Mouse (Mus musculus) left cerebral cortex, adult 2 months (tissue): ENCODE data around the gene Reln. TPM values are rescaled to one million over a fixed set of nuclear protein-coding genes. Genes with fewer than 3 reads are reported as not detected.

Experiments used
- DNase-seq, 2 experiments: peaks; one replicate each; pipeline ENCODE4 v3.0.0; 2021 to 2022; ENCODE audit warnings: low spot score in 2 of 2, mixed read lengths in 1 of 2; ENCODE audit errors: extremely low spot score in 1 of 2
- H3K27ac ChIP-seq: fragments of 200-600 bp; 2 replicates; pipeline ENCODE4 v1.8.1; 2022
- H3K4me3 ChIP-seq: fragments of 200-600 bp; 2 replicates; pipeline ENCODE4 v1.8.1; 2022
- CTCF ChIP-seq: fragments of 200-600 bp; IDR thresholded peaks from 2 replicates; pipeline ENCODE4 v1.8.1; 2022; ENCODE audit warnings: antibody characterized with exemption, mild to moderate bottlenecking, moderate library complexity
- intact Hi-C: fragments of 180-260 bp; cut with DNase I; formaldehyde crosslinking; loops from one replicate; pipeline ENCODE4 v1.15.1; 2025
- total RNA-seq, 2 experiments: library from RNA; stranded (reverse); gene quantifications; 2 replicates each; pipeline ENCODE4 v1.2.3; 2021

The Reln gene
- total RNA-seq, 2 experiments from 2014 or later, result 89.5 to 92.6 TPM

- Histone ChIP-seq H3K4me3 (no peak overlapping the region), H3K27ac (no peak overlapping the region)
- intact Hi-C loops, result no loop called here
- DNase-seq, result no peak
- TF ChIP-seq CTCF, result no peak
Observed at GRCm38 (mm10) chr5:22072591-22072990, 271.9 kb downstream of the Reln start.

GRCm38 (mm10) chr5:22059251-22059650, 285.3 kb downstream of the Reln start:
- intact Hi-C loops, result no loop called here
- no peak for TF ChIP-seq CTCF
- H3K4me3 ChIP-seq, result no peak overlapping the region
- H3K27ac ChIP-seq, result no peak overlapping the region
- no peak for DNase-seq

GRCm38 (mm10) chr5:22041825-22042224, 302.7 kb downstream of the Reln start:
- H3K4me3 ChIP-seq, result no peak overlapping the region
- no peak overlapping the region for H3K27ac ChIP-seq
- intact Hi-C loops, result no loop called here
- no peak for DNase-seq
- no peak for TF ChIP-seq CTCF

GRCm38 (mm10) chr5:22039375-22040149, 304.9 kb downstream of the Reln start:
- intact Hi-C loops, result no loop called here
- Histone ChIP-seq H3K4me3 (no peak overlapping the region), H3K27ac (no peak overlapping the region)
- no peak for TF ChIP-seq CTCF
- DNase-seq, result no peak

GRCm38 (mm10) chr5:22035201-22035600, 309.3 kb downstream of the Reln start:
- no peak overlapping the region for H3K4me3 ChIP-seq
- no peak for TF ChIP-seq CTCF
- intact Hi-C loops, result no loop called here
- no peak overlapping the region for H3K27ac ChIP-seq
- DNase-seq, result no peak

- no peak overlapping the region for H3K27ac ChIP-seq
- no peak overlapping the region for H3K4me3 ChIP-seq
- intact Hi-C loops, result no loop called here
- no peak for DNase-seq
- no peak for TF ChIP-seq CTCF
Observed at GRCm38 (mm10) chr5:22033039-22033438, 311.5 kb downstream of the Reln start.

- H3K27ac ChIP-seq, result no peak overlapping the region
- H3K4me3 ChIP-seq, result no peak overlapping the region
- intact Hi-C loops, result no loop called here
- no peak for TF ChIP-seq CTCF
- DNase-seq, result no peak
Observed at GRCm38 (mm10) chr5:22031653-22032052, 312.8 kb downstream of the Reln start.

- Histone ChIP-seq H3K4me3 (no peak overlapping the region), H3K27ac (no peak overlapping the region)
- TF ChIP-seq CTCF, result no peak
- intact Hi-C loops, result no loop called here
- no peak for DNase-seq
Observed at GRCm38 (mm10) chr5:22028379-22028778, 316.1 kb downstream of the Reln start.

GRCm38 (mm10) chr5:22027240-22027875, 317.1 kb downstream of the Reln start:
- no peak overlapping the region for H3K27ac ChIP-seq
- no peak for TF ChIP-seq CTCF
- no peak overlapping the region for H3K4me3 ChIP-seq
- intact Hi-C loops, result no loop called here
- no peak for DNase-seq

GRCm38 (mm10) chr5:22025746-22026145, 318.8 kb downstream of the Reln start:
- TF ChIP-seq CTCF, result no peak

GRCm38 (mm10) chr5:22024108-22024507, 320.4 kb downstream of the Reln start:
- TF ChIP-seq CTCF, result no peak
- intact Hi-C loops, result no loop called here
- Histone ChIP-seq H3K27ac (no peak overlapping the region), H3K4me3 (no peak overlapping the region)
- no peak for DNase-seq

More at GRCm38 (mm10) chr5:22025746-22026145, 318.8 kb downstream of the Reln start:
- H3K27ac ChIP-seq, result no peak overlapping the region
- H3K4me3 ChIP-seq, result no peak overlapping the region
- no peak for DNase-seq
- intact Hi-C loops, result no loop called here

- DNase-seq, result no peak
- intact Hi-C loops, result no loop called here
- TF ChIP-seq CTCF, result no peak
- H3K27ac ChIP-seq, result no peak overlapping the region
- no peak overlapping the region for H3K4me3 ChIP-seq
Observed at GRCm38 (mm10) chr5:22017896-22018295, 326.6 kb downstream of the Reln start.

GRCm38 (mm10) chr5:22014459-22014858, 330.0 kb downstream of the Reln start:
- no peak overlapping the region for H3K4me3 ChIP-seq
- DNase-seq, result no peak
- TF ChIP-seq CTCF, result no peak
- no peak overlapping the region for H3K27ac ChIP-seq
- intact Hi-C loops, result no loop called here
